Mouse (Mus musculus) G1E (cell line): Measurements from ENCODE around the gene Samd8.

Source experiments
- CTCF ChIP-seq: IDR thresholded peaks from 2 replicates; pipeline ENCODE4 v1.5.1; 2012; ENCODE audit warnings: low read depth, low read length, inconsistent platforms, mixed read lengths
- GATA1 ChIP-seq: IDR thresholded peaks from 2 replicates; pipeline ENCODE4 v1.6.1; 2012; ENCODE audit warnings: borderline replicate concordance, low read length, inconsistent platforms, mixed read lengths
- GATA2 ChIP-seq: IDR thresholded peaks from 2 replicates; pipeline ENCODE4 v1.6.1; 2012; ENCODE audit warnings: low read depth, low read length, inconsistent platforms, borderline replicate concordance
- TAL1 ChIP-seq: conservative IDR thresholded peaks from 2 replicates; pipeline ENCODE4 v1.6.1; 2012; ENCODE audit warnings: low read depth, low read length, inconsistent platforms, mixed read lengths

- TF ChIP-seq CTCF, result no peak
- TF ChIP-seq GATA2, result no peak
- no peak for TF ChIP-seq GATA1
- TF ChIP-seq TAL1, result no peak
These were observed 92.9 kb downstream of the Samd8 start for GRCm38 (mm10) chr14:21843263-21843662.
